In the genomic region with DNA sequence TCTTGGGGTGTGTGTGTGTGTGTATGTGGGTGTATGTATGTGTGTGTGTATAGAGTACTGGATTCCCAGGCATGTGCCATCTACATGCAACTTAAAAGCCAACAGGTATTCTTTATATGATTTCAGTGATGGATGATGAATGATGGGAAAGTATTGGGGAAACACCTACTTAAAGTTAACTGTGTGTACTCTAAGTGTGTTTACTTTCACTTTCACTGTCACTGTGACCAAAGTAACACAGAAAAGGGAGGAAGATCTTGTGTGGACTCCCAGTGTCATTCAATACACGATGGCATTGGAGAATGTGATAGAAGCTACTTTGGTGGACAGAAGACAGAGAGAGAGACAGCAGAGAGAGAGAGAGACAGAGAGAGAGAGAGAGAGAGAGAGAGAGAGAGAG, we compare ENCODE assay signal across 24 mouse cellular contexts.
DNase-seq lines count a peak whose midpoint lies in the region; ATAC-seq lines count a peak whose summit lies in the region.
"Had no signal": no experiment of that assay in that cellular context is flagged by ENCODE, and none has a peak within 500 bp of the region (broad histone marks: within the 10 kb centered on the region; RNA-seq: fewer than 3 reads in every experiment).

No protein-coding gene starts in this region.

- no peak overlapping the region for H3K9ac ChIP-seq in heart, embryonic 11.5 days (ENCODE audit: low read depth, low read length)
- H3K9ac ChIP-seq: forebrain, embryonic 13.5 days; heart, embryonic 13.5 days; hindbrain, embryonic 12.5 days; hindbrain, embryonic 15.5 days had no signal

- no peaks in the 10 kb centered on the region for H3K4me1 ChIP-seq in heart, embryonic 11.5 days (ENCODE audit: control insufficient read depth, insufficient read depth, low read length)
- H3K4me1 ChIP-seq: forebrain, embryonic 10.5 days; heart, embryonic 13.5 days; hindbrain, embryonic 12.5 days; hindbrain, embryonic 15.5 days had no signal

- no peaks in the 10 kb centered on the region for H3K9me3 ChIP-seq in heart, embryonic 11.5 days (replicated peaks; ENCODE audit: control insufficient read depth, low read length)
- H3K9me3 ChIP-seq: forebrain, embryonic 10.5 days; forebrain, embryonic 13.5 days; G1E; heart, embryonic 13.5 days; hindbrain, embryonic 12.5 days; hindbrain, embryonic 15.5 days had no signal

- H3K4me3 ChIP-seq in heart, embryonic 11.5 days (ENCODE audit: low read depth, low read length) = no peak overlapping the region
- H3K4me3 ChIP-seq: forebrain, embryonic 10.5 days; forebrain, embryonic 13.5 days; heart, embryonic 13.5 days; hindbrain, embryonic 12.5 days; hindbrain, embryonic 15.5 days had no signal

- no peak overlapping the region for H3K4me2 ChIP-seq in heart, embryonic 11.5 days
- H3K4me2 ChIP-seq: forebrain, embryonic 13.5 days; heart, embryonic 13.5 days; hindbrain, embryonic 12.5 days; hindbrain, embryonic 15.5 days had no signal

- H3K36me3 ChIP-seq in heart, embryonic 11.5 days (ENCODE audit: control insufficient read depth, insufficient read depth, low read length) = no peaks in the 10 kb centered on the region
- H3K36me3 ChIP-seq: forebrain, embryonic 10.5 days; G1E; heart, embryonic 13.5 days; hindbrain, embryonic 12.5 days; hindbrain, embryonic 15.5 days had no signal

- WGBS in heart, embryonic 11.5 days (ENCODE audit: insufficient replicate concordance) = 82% methylated on average over 1 of the region's 1 CpGs

- H3K27me3 ChIP-seq in heart, embryonic 11.5 days (ENCODE audit: control insufficient read depth, insufficient read depth, low read length) = no peaks in the 10 kb centered on the region
- H3K27me3 ChIP-seq: forebrain, embryonic 13.5 days; heart, embryonic 13.5 days; hindbrain, embryonic 12.5 days; hindbrain, embryonic 15.5 days; Patski had no signal

- peak; percentile 98 for ATAC-seq in CD4-positive, CD25-positive, alpha-beta regulatory T cell, adult 4 months
- ATAC-seq in heart, embryonic 11.5 days (replicated peaks; ENCODE audit: insufficient number of reproducible peaks, low FRiP score, low TSS enrichment) = no peak
- ATAC-seq: forebrain, embryonic 13.5 days; forebrain, embryonic 16.5 days; intestine, embryonic 16.5 days; Patski had no signal

- H3K27ac ChIP-seq in heart, embryonic 11.5 days (ENCODE audit: low read depth, low read length) = no peak overlapping the region
- H3K27ac ChIP-seq: forebrain, embryonic 10.5 days; forebrain, embryonic 13.5 days; heart, embryonic 13.5 days; hindbrain, embryonic 12.5 days; hindbrain, embryonic 15.5 days had no signal

- peak; percentile 10 for DNase-seq in 3T3-L1 (ENCODE audit: low read depth, low spot score)
- peak; percentile 48 for DNase-seq in induced T-regulatory cell, adult 2 months (ENCODE audit: low read depth)
- DNase-seq in naive thymus-derived CD4-positive, alpha-beta T cell, adult 2 months (ENCODE audit: low read depth) = peak; percentile 7
- no peak for DNase-seq in natural killer cell, adult 2 months (ENCODE audit: low spot score in 2 of 2)
- DNase-seq in thymus, postnatal 10 days (ENCODE audit: low spot score in 2 of 2) = no peak
- DNase-seq: adrenal gland, adult 2 months; adrenal gland, postnatal 14 days; cerebellum, adult 11-12 months; cerebellum, adult 8-10 months; cerebellum, postnatal 10 days; gastrocnemius, postnatal 10 days; gastrocnemius, postnatal 36 days; kidney, adult 18-20 months had no signal

Comparison
In these comparisons a context has a peak if more than half of its experiments do, and no peak if none do; other contexts are left out.
1. DNase-seq: peak in 3T3-L1 (single experiment), induced T-regulatory cell, adult 2 months (single experiment) and naive thymus-derived CD4-positive, alpha-beta T cell, adult 2 months (single experiment); none in natural killer cell, adult 2 months (0 of 2) and thymus, postnatal 10 days (0 of 2).